Mouse (Mus musculus) cerebellum, adult 18-20 months (tissue): ENCODE data around the gene Sumo1.
"Not testable (repeated sequence)": the region's sequence is repeated elsewhere in the genome, so short reads cannot be mapped to it uniquely, and the experiment has no call there.

ENCODE experiments used
- DNase-seq, 2 experiments: peaks; one replicate each; pipeline ENCODE4 v3.0.0; 2021

Sumo1 gene

GRCm38 (mm10) chr1:59633056-59633455, 37.6 kb downstream of the Sumo1 start:
- no peak for DNase-seq

- DNase-seq = no peak
Measured at GRCm38 (mm10) chr1:59631986-59632659, 38.5 kb downstream of the Sumo1 start.

GRCm38 (mm10) chr1:59630356-59630755, 40.3 kb downstream of the Sumo1 start:
- not testable (repeated sequence) for DNase-seq

- DNase-seq = no peak
Measured at GRCm38 (mm10) chr1:59629194-59629593, 41.4 kb downstream of the Sumo1 start.

- DNase-seq = peak; percentile 87 to 90
Measured at GRCm38 (mm10) chr1:59625410-59625809, 45.2 kb downstream of the Sumo1 start.

GRCm38 (mm10) chr1:59623325-59624017, 47.2 kb downstream of the Sumo1 start:
- peak; percentile 81 to 86 for DNase-seq

GRCm38 (mm10) chr1:59619201-59619600, 51.4 kb downstream of the Sumo1 start:
- DNase-seq = no peak

- DNase-seq = no peak
Measured at GRCm38 (mm10) chr1:59615021-59615420, 55.6 kb downstream of the Sumo1 start.

- DNase-seq = peak; percentile 50 to 51
Measured at GRCm38 (mm10) chr1:59613795-59614194, 56.8 kb downstream of the Sumo1 start.

- DNase-seq = no peak
Measured at GRCm38 (mm10) chr1:59610929-59611328, 59.7 kb downstream of the Sumo1 start.

GRCm38 (mm10) chr1:59609896-59610295, 60.7 kb downstream of the Sumo1 start:
- DNase-seq = no peak

GRCm38 (mm10) chr1:59609458-59609857, 61.2 kb downstream of the Sumo1 start:
- DNase-seq = no peak

- DNase-seq = no peak
Measured at GRCm38 (mm10) chr1:59608920-59609319, 61.7 kb downstream of the Sumo1 start.

GRCm38 (mm10) chr1:59608125-59608762, 62.4 kb downstream of the Sumo1 start:
- DNase-seq = no peak

GRCm38 (mm10) chr1:59607071-59607470, 63.6 kb downstream of the Sumo1 start:
- no peak for DNase-seq

- DNase-seq = no peak
Measured at GRCm38 (mm10) chr1:59606479-59606878, 64.2 kb downstream of the Sumo1 start.

- DNase-seq = no peak
Measured at GRCm38 (mm10) chr1:59603893-59604292, 66.7 kb downstream of the Sumo1 start.

- DNase-seq = no peak
Measured at GRCm38 (mm10) chr1:59603417-59603712, 67.3 kb downstream of the Sumo1 start.

- peak; percentile 64 to 73 for DNase-seq
Measured at GRCm38 (mm10) chr1:59602531-59603416, 67.9 kb downstream of the Sumo1 start.

- no peak for DNase-seq
Measured at GRCm38 (mm10) chr1:59595609-59596008, 75.0 kb downstream of the Sumo1 start.

- DNase-seq = no peak
Measured at GRCm38 (mm10) chr1:59594586-59595266, 75.9 kb downstream of the Sumo1 start.

GRCm38 (mm10) chr1:59593622-59594035, 77.0 kb downstream of the Sumo1 start:
- DNase-seq = peak; percentile 65 to 80

GRCm38 (mm10) chr1:59592876-59593275, 77.8 kb downstream of the Sumo1 start:
- no peak for DNase-seq
